Mouse (Mus musculus) CD4-positive helper T cell, adult 2 months (primary cell): ENCODE results near the gene Arfgef2.
A peak's percentile ranks its signal among the peaks of the same experiment; 100 is the strongest.

ENCODE experiments used
- DNase-seq: peaks from one replicate; pipeline ENCODE4 v3.0.0-alpha.2; 2012; ENCODE audit warnings: low read depth, missing footprints, low spot score

Gene Arfgef2

GRCm38 (mm10) chr2:166805250-166806172, at the start of gene Arfgef2:
Gene Arfgef2, plus strand, starts transcription at chr2:166805588.
- DNase-seq: peak; percentile 96

DNA sequence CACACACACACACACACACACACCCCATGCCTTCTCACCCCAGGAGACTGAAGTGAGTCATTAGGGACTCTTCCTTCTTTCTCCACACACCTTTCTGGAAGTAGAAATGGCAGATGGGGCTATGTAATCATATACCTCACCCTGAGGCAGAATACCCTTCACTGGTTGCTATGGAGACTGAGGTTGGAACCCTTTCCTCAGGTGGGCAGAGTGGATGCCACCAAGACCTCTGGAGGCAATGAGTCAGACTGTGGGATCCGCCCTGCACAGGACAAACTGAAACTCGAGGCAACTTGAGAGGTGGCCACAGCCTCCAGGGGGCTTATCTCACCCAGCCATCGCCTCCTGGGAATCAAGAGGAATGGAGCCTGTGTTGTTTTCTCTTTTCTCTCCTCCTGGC, 47.4 kb upstream of the Arfgef2 start:
- peak; percentile 65 for DNase-seq

GRCm38 (mm10) chr2:166764051-166764450, 41.3 kb upstream of the Arfgef2 start:
- DNase-seq: no peak

DNA sequence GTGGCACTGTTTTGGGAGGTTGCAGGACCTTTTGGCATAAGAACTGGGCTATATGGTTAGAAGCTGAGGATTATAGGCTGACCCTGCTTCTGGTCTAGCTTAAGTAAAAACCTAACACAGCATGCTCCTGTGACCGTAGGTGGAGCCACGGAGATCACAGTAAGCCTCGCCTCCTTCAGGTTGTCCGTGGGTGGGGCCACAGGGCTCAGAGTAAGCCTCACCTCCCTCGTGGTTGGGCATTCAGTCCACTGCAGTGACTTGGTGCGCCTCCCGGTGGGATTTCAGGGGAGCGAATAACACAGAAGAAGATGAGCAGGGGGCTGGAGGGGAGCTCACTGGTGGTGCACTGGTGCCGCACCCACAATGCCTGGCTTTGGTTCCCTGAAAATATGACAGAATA, 37.8 kb upstream of the Arfgef2 start:
- no peak for DNase-seq

- DNase-seq: no peak
Measured at GRCm38 (mm10) chr2:166771396-166771795, 34.0 kb upstream of the Arfgef2 start.

- no peak for DNase-seq
Measured at GRCm38 (mm10) chr2:166773587-166773986, 31.8 kb upstream of the Arfgef2 start.

DNA sequence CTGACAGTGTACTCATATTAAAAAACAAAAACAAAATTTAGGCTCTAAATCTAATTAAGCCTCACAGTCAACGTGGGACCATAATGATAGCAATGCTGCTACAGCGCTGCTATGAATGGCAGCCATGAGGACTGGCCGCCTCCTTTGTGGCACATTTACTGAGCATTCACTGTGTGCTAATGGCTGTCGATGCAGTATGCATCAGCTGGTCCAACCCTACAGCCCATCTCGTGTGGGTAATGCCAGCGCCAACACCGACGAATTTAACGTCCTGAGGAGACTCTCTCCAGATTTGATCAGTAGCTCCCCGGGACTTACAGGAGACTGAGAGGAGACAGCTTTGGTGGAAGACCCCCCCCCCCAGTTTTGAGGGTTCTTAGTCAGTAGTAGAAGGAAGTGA, 31.1 kb upstream of the Arfgef2 start:
- DNase-seq: no peak

DNA sequence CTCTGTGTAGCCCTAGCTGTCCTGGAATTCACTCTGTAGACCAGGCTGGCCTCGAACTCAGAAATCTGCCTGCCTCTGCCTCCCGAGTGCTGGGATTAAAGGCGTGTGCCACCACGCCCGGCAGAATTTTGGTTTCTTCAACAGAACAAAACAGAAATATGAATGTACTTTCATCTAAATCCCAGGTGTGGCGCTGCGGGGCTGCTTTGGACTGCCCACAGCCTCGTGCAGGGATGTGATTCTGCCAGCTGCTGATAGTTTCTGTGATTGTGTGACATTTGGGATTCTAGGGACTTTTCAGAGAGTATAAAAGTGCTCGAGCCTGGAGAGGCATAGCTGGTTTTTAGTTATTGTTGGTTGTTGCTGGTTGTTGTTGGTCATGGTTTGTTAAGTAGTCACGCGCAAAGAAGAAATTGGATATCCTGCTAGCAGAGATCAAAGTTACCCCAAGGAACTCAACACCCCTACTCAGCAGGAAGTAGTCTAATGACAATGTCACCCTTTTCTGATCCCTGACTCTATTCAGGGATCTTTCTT, 30.0 kb upstream of the Arfgef2 start:
- peak; percentile 34 for DNase-seq

DNA sequence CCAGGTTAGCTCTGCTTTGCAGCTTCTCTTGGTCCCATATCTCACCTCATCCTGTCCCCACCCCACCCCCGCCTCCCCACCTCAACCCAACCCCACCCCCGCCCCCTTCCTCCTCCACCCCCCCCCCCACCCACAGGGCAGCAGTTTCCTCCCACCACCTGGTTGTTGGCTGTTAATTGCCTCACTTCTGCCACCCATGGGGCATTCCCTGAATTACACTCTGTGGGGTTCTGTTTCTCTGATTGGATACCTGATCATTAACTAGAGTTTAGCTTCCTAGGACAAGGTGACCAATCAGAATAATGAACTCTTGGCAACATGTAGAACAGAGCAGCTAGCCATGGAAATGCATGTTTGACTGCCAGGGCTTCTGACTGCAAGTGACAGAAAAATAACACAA, 29.1 kb upstream of the Arfgef2 start:
- peak; percentile 69 for DNase-seq

GRCm38 (mm10) chr2:166779956-166780355, 25.4 kb upstream of the Arfgef2 start:
- no peak for DNase-seq

DNA sequence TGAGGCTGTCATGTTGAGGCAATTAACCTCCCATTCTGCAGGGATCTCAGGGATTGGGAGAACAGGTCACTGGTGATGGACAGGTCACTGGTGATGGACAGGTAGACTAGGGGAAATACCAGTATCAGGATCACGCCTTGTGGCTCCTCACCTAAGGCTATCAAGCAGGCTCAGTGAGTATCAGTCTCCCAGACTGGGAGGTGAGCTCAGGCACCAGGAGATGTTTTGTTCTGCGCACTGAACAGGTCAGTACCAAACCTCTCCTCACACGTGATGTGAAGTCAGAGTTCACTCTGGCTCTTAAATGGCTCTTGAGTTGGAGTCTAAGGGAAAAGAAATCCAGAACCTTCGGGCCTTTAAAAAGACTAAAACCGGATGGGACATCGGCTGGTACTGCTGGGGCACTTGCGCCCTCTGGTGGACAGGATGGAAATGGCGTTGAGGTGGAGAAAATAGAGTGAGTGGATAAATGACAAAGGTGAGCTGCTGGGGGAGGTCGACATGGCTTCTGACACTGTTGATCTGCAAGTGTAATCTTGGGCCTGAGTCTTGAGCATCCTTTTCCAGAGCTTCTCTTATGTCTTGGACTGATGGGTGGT, 24.3 kb upstream of the Arfgef2 start:
- peak; percentile 78 for DNase-seq

- no peak for DNase-seq
Measured at GRCm38 (mm10) chr2:166784376-166784775, 21.0 kb upstream of the Arfgef2 start.

GRCm38 (mm10) chr2:166786353-166787004, 18.9 kb upstream of the Arfgef2 start:
- DNase-seq: peak; percentile 90

DNA sequence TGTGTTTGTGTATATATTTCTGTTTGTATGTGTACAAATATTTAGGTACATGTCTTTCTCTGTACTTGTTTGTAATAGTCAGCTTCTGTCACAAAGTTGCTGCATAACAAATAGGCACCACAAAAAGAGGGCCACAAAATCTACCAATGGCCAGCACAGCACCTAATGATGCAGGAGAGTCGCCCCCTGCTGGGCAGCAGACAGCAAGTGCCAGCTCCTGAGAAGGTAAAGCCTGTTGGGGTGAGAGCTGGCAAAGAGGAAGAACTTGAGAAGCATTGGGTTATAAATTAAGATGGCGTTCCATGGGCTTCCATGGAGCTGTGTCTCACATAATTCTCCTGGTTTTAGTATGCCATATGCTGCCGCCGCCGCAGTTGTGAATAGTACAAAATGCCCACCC, 13.7 kb upstream of the Arfgef2 start:
- DNase-seq: peak; percentile 49

GRCm38 (mm10) chr2:166792355-166792754, 13.0 kb upstream of the Arfgef2 start, which contains the start of gene Trp53rkb:
Gene Trp53rkb, plus strand, starts transcription at chr2:166792531.
- no peak for DNase-seq

DNA sequence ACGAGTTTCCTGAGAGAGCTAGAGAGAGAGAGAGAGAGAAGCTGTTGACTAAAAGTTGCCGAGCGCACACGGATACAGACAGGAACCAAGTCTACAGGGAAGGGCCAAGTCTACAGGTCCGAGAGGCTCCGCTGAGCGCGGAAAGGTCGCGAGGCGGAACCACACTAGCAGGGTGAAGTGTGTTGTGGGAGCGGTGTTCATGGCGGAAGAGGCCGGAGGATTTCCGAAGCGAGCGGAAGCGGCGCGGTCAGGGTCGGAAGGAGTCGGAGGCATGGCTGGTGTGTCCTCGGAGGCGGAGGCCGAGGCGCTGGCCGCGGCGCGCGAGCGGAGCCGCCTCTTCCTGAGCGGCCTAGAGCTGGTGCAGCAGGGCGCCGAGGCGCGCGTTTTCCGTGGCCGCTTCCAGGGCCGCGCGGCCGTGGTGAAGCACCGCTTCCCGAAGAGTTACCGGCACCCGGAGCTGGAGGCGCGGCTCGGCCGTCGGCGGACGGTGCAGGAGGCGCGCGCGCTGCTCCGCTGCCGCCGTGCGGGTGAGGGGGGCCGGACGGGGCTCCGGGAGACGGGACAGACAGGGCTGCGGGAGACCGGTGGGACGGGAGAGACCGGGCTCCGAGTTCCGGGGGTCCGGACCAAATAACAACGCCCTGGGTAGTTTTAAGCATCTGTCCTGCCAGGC, 11.7 kb upstream of the Arfgef2 start:
- DNase-seq: peak; percentile 85

DNA sequence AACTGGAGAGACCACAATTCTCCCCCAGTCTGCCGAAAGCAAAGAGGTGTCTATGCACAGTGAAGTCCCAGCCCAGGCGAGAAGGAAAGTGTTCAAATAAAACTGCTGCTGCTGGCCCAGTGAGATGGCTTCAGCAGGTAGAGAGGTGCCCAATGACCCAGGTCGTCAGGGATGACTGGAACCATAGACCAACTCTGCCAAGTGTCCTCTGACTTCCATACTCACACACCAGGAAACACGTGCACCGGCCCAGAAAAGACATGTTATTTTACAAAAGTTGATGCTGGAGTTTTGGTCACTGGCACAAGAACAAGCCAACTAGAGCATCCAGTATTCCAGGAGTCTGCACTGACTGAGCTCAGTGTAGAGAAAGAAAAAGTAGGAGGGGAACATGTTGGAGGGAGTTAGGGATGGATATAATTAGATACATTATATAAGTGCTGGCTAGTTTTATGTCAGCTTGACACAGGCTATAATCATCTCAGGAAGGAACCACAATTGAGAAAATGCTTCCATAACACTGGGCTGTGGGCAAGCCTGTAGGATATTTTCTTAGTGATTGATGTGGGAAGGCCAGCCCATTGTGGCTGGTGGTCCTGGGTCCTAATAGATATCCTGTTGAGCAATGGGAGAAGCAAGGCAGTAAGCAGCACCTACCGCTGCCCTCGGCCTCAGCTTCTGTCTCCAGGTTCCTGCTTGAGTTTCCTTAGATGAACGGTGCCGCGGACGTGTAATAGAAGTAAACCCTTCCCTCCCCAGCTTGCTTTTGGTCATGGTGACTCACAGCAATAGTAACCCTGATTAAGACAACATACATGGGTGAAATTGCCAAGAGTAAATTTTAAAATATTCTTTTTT, 5.5 kb upstream of the Arfgef2 start:
- no peak for DNase-seq

DNA sequence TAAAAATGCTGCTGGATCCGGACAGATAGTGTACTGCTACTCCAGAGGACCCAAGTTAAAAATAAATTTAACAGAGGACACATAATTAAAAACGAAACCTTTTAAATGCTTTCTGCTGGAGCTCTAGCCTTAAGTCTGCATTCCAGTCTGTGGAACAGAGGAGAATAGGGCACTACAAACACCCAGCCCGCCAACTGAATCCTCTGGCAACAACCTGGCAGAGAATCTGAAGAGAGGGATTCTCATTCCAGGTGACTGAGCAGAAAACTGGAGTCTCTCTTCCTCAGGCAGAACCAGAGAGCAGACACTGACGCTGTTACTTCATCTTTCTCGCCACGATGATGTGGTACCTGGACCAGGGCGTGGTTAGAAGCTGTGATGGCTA, 4.9 kb upstream of the Arfgef2 start:
- DNase-seq: no peak

GRCm38 (mm10) chr2:166801436-166801835, 4.0 kb upstream of the Arfgef2 start:
- no peak for DNase-seq

GRCm38 (mm10) chr2:166803298-166803697, 2.1 kb upstream of the Arfgef2 start:
- no peak for DNase-seq
